Mouse (Mus musculus): Measurements from ENCODE around the gene Dpagt1. TPM values are rescaled to one million over a fixed set of nuclear protein-coding genes. Genes with fewer than 3 reads are reported as not detected.
"Not testable (repeated sequence)": the region's sequence is repeated elsewhere in the genome, so short reads cannot be mapped to it uniquely, and the experiment has no call there.

Gene Dpagt1
- polyA plus RNA-seq, 1 experiment from 2014 or later: 40.8 TPM

DNA sequence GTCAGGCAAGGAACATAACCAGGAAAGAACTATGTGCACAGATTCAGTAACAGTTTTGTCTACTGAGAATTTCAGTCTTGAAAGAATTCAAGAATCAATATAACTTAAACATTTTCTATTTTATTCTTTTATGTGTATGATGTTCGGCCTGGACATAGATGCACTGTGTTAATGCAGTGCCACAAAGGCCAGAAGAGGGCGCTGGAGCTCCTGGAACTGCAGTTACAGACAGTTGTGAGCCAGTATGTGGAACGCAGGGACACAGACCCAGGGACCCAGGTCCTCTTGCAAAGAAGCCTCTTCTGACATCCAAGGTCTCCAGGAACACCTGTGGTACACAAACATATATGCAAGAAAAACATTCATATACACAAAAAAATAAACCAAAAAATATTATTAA, 38.7 kb downstream of the Dpagt1 start:
- Histone ChIP-seq H3K27me3 (no peaks in the 10 kb centered on the region), H3K27ac (no peak overlapping the region), H3K4me2 (replicated peaks) (no peak overlapping the region), H3K36me3 (peaks cover 5% of the 10 kb centered on the region), H3K4me3 (replicated peaks) (no peak overlapping the region), H3K9ac (replicated peaks) (no peak overlapping the region), H3K4me1 (replicated peaks) (peaks cover 11% of the 10 kb centered on the region), H3K9me3 (no peaks in the 10 kb centered on the region)
- WGBS: 63% methylated on average over 3 of the region's 3 CpGs
- ATAC-seq: no peak

DNA sequence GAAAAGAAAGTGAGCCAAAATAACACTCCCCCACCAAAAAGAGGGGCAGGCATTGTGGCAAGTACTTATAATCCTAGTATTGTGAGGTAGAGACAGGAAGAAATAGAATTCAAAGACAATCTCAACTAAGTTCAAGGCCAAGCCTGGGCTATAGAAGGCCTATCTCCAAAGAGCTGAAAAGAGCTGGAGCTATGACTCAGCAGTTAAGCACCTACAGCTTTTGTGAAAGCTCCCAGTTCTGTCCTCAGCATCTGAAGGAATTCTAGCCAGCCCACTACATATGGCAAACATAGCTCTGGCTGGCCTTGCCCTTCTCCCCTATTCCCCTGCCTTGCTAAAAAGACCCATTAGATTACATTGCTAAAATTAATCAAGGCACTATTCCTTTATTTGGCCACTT, 47.6 kb downstream of the Dpagt1 start:
- H3K27me3 ChIP-seq: no peaks in the 10 kb centered on the region
- ATAC-seq: no peak
- no peak overlapping the region for H3K27ac ChIP-seq
- no peak overlapping the region for H3K4me2 ChIP-seq (replicated peaks)
- H3K4me3 ChIP-seq (replicated peaks): no peak overlapping the region
- H3K9me3 ChIP-seq: no peaks in the 10 kb centered on the region
- no peaks in the 10 kb centered on the region for H3K36me3 ChIP-seq
- H3K4me1 ChIP-seq (replicated peaks): peaks cover 7% of the 10 kb centered on the region
- no peak overlapping the region for H3K9ac ChIP-seq (replicated peaks)

DNA sequence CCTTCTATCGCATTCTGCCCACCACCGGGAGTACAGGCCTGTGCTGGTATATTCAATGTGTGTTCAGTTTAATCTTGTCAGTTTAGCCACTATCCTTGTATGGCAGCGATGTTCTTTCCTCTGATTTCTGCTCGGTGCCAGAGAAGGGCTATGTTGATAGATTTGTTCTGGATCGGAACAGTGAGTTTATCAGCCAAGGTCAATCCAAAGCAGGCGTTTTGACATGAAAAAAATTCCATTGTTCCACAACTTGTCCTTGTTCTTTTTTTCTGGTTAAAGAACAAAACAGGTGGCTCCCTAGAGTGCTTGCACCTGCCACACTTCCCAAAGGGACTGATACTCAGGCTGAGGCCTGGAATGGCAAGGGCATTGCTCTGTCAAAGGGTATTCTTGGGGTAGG, 50.3 kb downstream of the Dpagt1 start:
- peaks cover 24% of the 10 kb centered on the region for H3K4me1 ChIP-seq (replicated peaks)
- no peaks in the 10 kb centered on the region for H3K9me3 ChIP-seq
- no peak for ATAC-seq
- no peaks in the 10 kb centered on the region for H3K27me3 ChIP-seq
- H3K9ac ChIP-seq (replicated peaks): no peak overlapping the region
- no peak overlapping the region for H3K27ac ChIP-seq
- H3K4me2 ChIP-seq (replicated peaks): no peak overlapping the region
- peaks cover 4% of the 10 kb centered on the region for H3K36me3 ChIP-seq
- 95% methylated on average over 6 of the region's 6 CpGs for WGBS
- no peak overlapping the region for H3K4me3 ChIP-seq (replicated peaks)

DNA sequence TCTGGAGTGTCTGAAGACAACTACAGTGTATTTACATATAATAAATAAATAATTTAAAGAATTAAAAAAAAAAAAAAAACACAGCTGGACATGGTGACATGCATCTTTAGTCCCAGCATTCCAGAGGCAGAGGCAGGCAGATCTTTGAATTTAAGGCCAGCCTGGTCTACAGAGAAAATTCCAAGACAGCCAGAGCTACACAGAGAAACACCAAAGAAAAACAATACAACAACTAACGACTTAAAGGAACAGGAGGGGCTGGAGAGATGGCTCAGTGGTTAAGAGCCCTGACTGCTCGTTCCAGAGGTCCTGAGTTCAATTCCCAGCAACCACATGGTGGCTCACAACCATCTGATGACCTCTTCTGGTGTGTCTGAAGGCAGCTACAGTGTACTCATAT, 51.5 kb downstream of the Dpagt1 start:
- not testable (repeated sequence) for H3K4me2 ChIP-seq (replicated peaks); H3K9ac ChIP-seq (replicated peaks); H3K27me3 ChIP-seq; H3K27ac ChIP-seq; H3K9me3 ChIP-seq; ATAC-seq; H3K4me3 ChIP-seq (replicated peaks)
- peaks cover 29% of the 10 kb centered on the region for H3K4me1 ChIP-seq (replicated peaks)
- 92% methylated on average over 2 of the region's 2 CpGs for WGBS
- peaks cover 16% of the 10 kb centered on the region for H3K36me3 ChIP-seq

DNA sequence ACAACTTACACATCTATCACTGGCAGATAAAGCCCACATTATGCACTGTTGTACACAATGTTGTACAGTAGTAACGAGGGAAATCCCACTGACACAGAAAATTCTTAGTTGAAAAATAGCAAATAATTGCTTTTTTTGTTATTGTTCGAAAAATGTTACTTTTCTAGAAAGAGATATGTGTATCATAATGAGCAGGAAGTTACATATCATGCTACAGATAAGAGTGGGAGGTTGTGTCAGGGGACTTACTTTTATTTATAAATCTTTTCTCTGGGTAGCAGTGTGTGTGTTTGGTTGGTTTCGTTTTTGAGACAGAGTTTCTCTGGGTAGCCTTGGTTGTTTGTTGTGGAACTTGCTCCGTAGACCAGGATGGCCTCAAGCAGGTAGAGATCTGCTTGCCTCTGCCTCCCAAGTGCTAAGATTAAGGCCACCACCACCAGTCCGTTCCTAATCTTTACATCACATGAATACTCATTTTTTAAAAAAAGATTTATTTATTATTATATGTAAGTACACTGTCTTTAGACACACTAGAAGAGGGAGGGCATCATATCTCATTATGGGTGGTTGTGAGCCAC, 52.4 kb downstream of the Dpagt1 start:
- H3K36me3 ChIP-seq: peaks cover 25% of the 10 kb centered on the region
- no peak for ATAC-seq
- H3K9me3 ChIP-seq: no peaks in the 10 kb centered on the region
- H3K27ac ChIP-seq: peak overlapping the region; percentile 87
- peaks cover 29% of the 10 kb centered on the region for H3K4me1 ChIP-seq (replicated peaks)
- H3K4me2 ChIP-seq (replicated peaks): peak overlapping the region; percentile 68
- peak overlapping the region; percentile 93 for H3K4me3 ChIP-seq (replicated peaks)
- peak overlapping the region; percentile 68 for H3K9ac ChIP-seq (replicated peaks)
- H3K27me3 ChIP-seq: no peaks in the 10 kb centered on the region
- WGBS: 92% methylated on average over 5 of the region's 5 CpGs

DNA sequence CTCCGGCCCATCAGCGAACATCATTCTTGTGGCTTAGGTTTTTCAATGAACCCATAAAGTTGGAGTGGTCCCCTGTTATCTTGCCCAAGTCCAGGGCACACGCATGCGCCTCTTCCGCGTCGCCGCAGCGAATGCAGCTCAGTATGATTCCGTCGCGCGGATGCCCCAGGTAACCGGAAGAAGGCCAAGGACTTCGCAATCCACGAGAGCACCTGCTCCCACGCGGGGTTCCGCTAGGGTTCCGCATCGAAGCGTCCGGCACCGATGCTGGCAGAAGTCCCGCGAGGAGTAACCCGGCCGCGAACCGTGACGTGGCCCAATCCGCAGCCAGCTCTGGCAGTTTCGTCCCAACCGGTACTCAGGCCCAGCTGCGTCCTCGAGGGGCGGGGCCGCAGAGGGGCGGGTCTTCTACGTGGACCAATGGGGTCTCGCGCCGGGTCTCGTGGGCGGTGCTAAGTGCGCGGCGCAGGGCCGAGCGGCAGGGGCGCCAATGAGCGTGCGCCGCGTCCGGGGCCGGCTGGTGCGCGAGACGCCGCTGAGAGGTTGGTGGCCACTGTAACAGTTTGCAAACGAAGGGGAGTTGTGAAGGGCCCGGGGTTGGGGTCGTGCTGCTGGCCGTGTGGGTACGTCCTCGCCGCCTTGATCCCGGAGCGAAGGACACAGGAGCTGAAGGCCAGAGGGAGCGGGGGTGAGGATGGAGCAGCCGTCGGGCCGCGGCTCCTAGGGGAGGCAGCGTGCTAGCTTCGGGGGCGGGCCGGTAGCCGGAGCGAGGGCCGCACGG, 53.4 kb downstream of the Dpagt1 start, which contains the start of gene Hyou1:
Gene Hyou1 (plus strand): TSS at position 437 of the 781 bp plus-strand sequence.
- Histone ChIP-seq H3K27ac (peak within 1 kb of the TSS; percentile 88), H3K9ac (replicated peaks) (peak within 1 kb of the TSS; percentile 95), H3K4me3 (replicated peaks) (peak within 1 kb of the TSS; percentile 93), H3K9me3 (no peaks in the 10 kb centered on the region), H3K4me1 (replicated peaks) (peaks cover 29% of the 10 kb centered on the region), H3K27me3 (no peaks in the 10 kb centered on the region), H3K4me2 (replicated peaks) (peak within 1 kb of the TSS; percentile 86), H3K36me3 (peaks cover 35% of the 10 kb centered on the region)
- under 1% methylated on average over 78 of the region's 83 CpGs for WGBS
- ATAC-seq: peak; percentile 98

DNA sequence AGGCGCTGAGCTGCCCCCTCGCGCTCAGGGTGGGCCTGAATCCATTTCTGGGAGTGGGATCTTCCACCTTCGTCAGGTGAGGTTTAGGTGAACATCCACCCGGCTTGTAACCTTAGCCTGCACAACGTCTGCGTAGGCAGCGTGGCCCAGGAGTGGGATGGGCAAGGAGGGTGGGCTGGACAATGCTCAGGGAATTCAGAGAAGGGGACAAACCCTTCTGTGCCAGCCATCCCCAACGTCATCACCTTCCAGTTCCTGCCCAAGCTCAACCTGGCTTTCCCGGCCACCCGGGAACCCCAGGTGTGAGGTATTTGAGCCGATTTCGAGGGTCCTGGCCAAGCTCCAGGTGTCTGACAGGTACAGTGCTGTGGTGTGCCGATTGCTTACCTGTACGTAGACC, 54.0 kb downstream of the Dpagt1 start:
- peak; percentile 53 for ATAC-seq
- Histone ChIP-seq H3K4me3 (replicated peaks) (peak overlapping the region; percentile 93), H3K27me3 (no peaks in the 10 kb centered on the region), H3K9ac (replicated peaks) (peak overlapping the region; percentile 95), H3K36me3 (peaks cover 41% of the 10 kb centered on the region), H3K27ac (peak overlapping the region; percentile 88), H3K9me3 (no peaks in the 10 kb centered on the region), H3K4me2 (replicated peaks) (peak overlapping the region; percentile 86), H3K4me1 (replicated peaks) (peaks cover 29% of the 10 kb centered on the region)
- 12% methylated on average over 15 of the region's 15 CpGs for WGBS

Small RNA genes within 50 kb of the gene (microRNA-seq; reads per million reads assigned to microRNA genes)
- not detected for gene Gm44335

Other genes starting within 250 kb of the Dpagt1 start
- gene Mfrp, start 224.3 kb upstream of the Dpagt1 start, polyA plus RNA-seq (2015; fragmentation: Nextera tagmentation; extraction: Ambion mirVana): 0.16 TPM in 1 of 2 replicates, not detected in the other
- 1.9 and 2.5 TPM in 2 replicates for gene C1qtnf5, start 218.8 kb upstream of the Dpagt1 start, polyA plus RNA-seq (2015; fragmentation: Nextera tagmentation; extraction: Ambion mirVana)
- gene Gm49380, start 212.5 kb upstream of the Dpagt1 start, polyA plus RNA-seq (2015; fragmentation: Nextera tagmentation; extraction: Ambion mirVana): 0.24 and 0.36 TPM in 2 replicates
- gene Rnf26, start 212.5 kb upstream of the Dpagt1 start, polyA plus RNA-seq (2015; fragmentation: Nextera tagmentation; extraction: Ambion mirVana): 29.9 and 32.7 TPM in 2 replicates
- 11.6 and 13.7 TPM in 2 replicates for gene Mcam, start 191.6 kb upstream of the Dpagt1 start, polyA plus RNA-seq (2015; fragmentation: Nextera tagmentation; extraction: Ambion mirVana)
- gene Cbl, start 92.0 kb upstream of the Dpagt1 start, polyA plus RNA-seq (2015; fragmentation: Nextera tagmentation; extraction: Ambion mirVana): 26.2 and 28.5 TPM in 2 replicates
- gene Ccdc153, start 85.3 kb upstream of the Dpagt1 start, polyA plus RNA-seq (2015; fragmentation: Nextera tagmentation; extraction: Ambion mirVana): not detected in 2 replicates
- 0.48 and 0.64 TPM in 2 replicates for gene Pdzd3, start 74.5 kb upstream of the Dpagt1 start, polyA plus RNA-seq (2015; fragmentation: Nextera tagmentation; extraction: Ambion mirVana)
- 3.3 and 3.5 TPM in 2 replicates for gene Nlrx1, start 57.4 kb upstream of the Dpagt1 start, polyA plus RNA-seq (2015; fragmentation: Nextera tagmentation; extraction: Ambion mirVana)
- 17.3 and 18.1 TPM in 2 replicates for gene Abcg4, start 37.4 kb upstream of the Dpagt1 start, polyA plus RNA-seq (2015; fragmentation: Nextera tagmentation; extraction: Ambion mirVana)
- 37.5 and 38.5 TPM in 2 replicates for gene Hinfp, start 20.3 kb upstream of the Dpagt1 start, polyA plus RNA-seq (2015; fragmentation: Nextera tagmentation; extraction: Ambion mirVana)
- 23.0 and 27.3 TPM in 2 replicates for gene C2cd2l, start 5.7 kb upstream of the Dpagt1 start, polyA plus RNA-seq (2015; fragmentation: Nextera tagmentation; extraction: Ambion mirVana)
- 193 and 209 TPM in 2 replicates for gene H2afx, start 8.7 kb downstream of the Dpagt1 start, polyA plus RNA-seq (2015; fragmentation: Nextera tagmentation; extraction: Ambion mirVana)
- 72.3 and 72.9 TPM in 2 replicates for gene Hmbs, start 18.2 kb downstream of the Dpagt1 start, polyA plus RNA-seq (2015; fragmentation: Nextera tagmentation; extraction: Ambion mirVana)
- gene Vps11, start 35.7 kb downstream of the Dpagt1 start, polyA plus RNA-seq (2015; fragmentation: Nextera tagmentation; extraction: Ambion mirVana): 41.2 and 41.6 TPM in 2 replicates
- gene Hyou1, start 53.5 kb downstream of the Dpagt1 start, polyA plus RNA-seq (2015; fragmentation: Nextera tagmentation; extraction: Ambion mirVana): 28.1 and 28.4 TPM in 2 replicates
- 34.7 and 35.9 TPM in 2 replicates for gene Slc37a4, start 70.8 kb downstream of the Dpagt1 start, polyA plus RNA-seq (2015; fragmentation: Nextera tagmentation; extraction: Ambion mirVana)
- 1,334 and 1,353 TPM in 2 replicates for gene Rps25, start 81.1 kb downstream of the Dpagt1 start, polyA plus RNA-seq (2015; fragmentation: Nextera tagmentation; extraction: Ambion mirVana)
- gene Trappc4, start 81.6 kb downstream of the Dpagt1 start, polyA plus RNA-seq (2015; fragmentation: Nextera tagmentation; extraction: Ambion mirVana): 357 and 364 TPM in 2 replicates
- 36.7 and 40.7 TPM in 2 replicates for gene Ccdc84, start 92.5 kb downstream of the Dpagt1 start, polyA plus RNA-seq (2015; fragmentation: Nextera tagmentation; extraction: Ambion mirVana)
- gene Foxr1, start 115.1 kb downstream of the Dpagt1 start, polyA plus RNA-seq (2015; fragmentation: Nextera tagmentation; extraction: Ambion mirVana): not detected in 2 replicates
- gene Upk2, start 129.0 kb downstream of the Dpagt1 start, polyA plus RNA-seq (2015; fragmentation: Nextera tagmentation; extraction: Ambion mirVana): not detected in 2 replicates
- 8.0 and 9.2 TPM in 2 replicates for gene Bcl9l, start 156.8 kb downstream of the Dpagt1 start, polyA plus RNA-seq (2015; fragmentation: Nextera tagmentation; extraction: Ambion mirVana)
- gene Cxcr5, start 235.9 kb downstream of the Dpagt1 start, polyA plus RNA-seq (2015; fragmentation: Nextera tagmentation; extraction: Ambion mirVana): not detected in 2 replicates